Mouse (Mus musculus): Measurements from ENCODE around the gene Mmp21. TPM values are rescaled to one million over a fixed set of nuclear protein-coding genes. Genes with fewer than 3 reads are reported as not detected.

Mmp21 gene
- polyA plus RNA-seq, 1 experiment = not detected

GRCm38 (mm10) chr7:133638306-133638705, 41.6 kb downstream of the Mmp21 start:
- H3K27ac ChIP-seq (ENCODE audit: control insufficient read depth, insufficient read depth, low read depth, low read length, poor library complexity) = no peak overlapping the region
- WGBS = 4% methylated on average over 13 of the region's 13 CpGs
- H3K4me3 ChIP-seq (replicated peaks; ENCODE audit: control insufficient read depth, low read depth, low read length) = peak overlapping the region; percentile 96
- TF ChIP-seq CTCF (IDR thresholded peaks at IDR 0.05; ENCODE audit: control insufficient read depth, insufficient read depth, low read length) = no peak
- TF ChIP-seq POLR2A (IDR thresholded peaks at IDR 0.05; ENCODE audit: borderline replicate concordance, control insufficient read depth, low read depth, low read length) = no peak
- peaks cover 1% of the 10 kb centered on the region; the same call in 1 of the 2 replicates for H3K4me1 ChIP-seq (ENCODE audit: control insufficient read depth, insufficient read depth, low read length)

DNA sequence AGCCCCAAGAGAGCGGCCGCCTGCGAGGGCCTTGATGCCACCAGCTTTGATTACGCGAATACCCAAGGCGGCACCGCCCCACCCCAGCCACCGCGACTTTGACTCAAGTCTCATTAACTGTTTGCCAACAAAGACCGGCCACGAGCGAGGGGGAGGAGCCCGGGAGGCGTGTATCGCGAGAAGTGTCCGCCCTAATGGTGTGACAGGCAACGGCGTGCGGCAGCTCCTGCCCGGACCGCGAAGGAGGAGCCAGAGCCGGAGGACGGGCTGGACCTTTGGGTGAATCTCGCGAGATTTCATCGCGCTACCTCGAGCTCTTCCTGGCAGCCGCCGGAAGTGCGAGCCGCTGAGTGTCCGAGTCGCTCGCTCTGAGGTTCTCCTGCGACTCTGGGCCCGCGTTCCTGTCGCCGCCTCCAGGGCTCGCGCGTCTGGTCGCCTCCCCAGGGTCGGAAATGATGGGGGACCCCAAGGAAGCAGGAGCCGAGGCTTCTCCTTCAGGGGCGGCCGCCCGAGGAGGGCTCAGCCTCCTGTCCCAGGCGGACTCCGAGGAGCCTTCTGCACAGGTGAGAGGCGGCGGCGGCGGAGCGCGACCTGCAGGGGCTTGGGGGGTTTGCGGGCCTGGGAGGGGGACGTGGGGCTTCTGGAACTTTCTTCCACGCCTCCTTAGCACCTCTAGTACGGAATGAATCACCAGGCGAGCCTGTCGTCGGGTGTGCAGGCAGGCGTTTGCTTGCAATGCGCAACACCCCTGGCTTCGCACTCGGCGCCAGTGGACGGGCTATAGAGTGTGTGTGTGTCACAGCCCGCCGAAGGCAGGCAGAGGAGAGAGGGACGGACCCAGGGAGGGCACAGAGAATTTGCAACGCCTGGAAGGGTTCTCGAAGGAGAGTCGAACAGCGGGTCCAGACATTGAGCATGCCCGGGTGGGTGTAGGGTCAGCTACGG, 42.2 kb downstream of the Mmp21 start, which contains the start of gene Edrf1:
Gene Edrf1 (plus strand): TSS at position 183 of the 945 bp plus-strand sequence.
- Histone ChIP-seq H3K4me3 (replicated peaks; ENCODE audit: control insufficient read depth, low read depth, low read length) (peak within 1 kb of the TSS; percentile 96), H3K4me1 (ENCODE audit: control insufficient read depth, insufficient read depth, low read length) (peaks cover 1% of the 10 kb centered on the region; the same call in 1 of the 2 replicates), H3K27ac (ENCODE audit: control insufficient read depth, insufficient read depth, low read depth, low read length, poor library complexity) (peak within 1 kb of the TSS; percentile 90)
- WGBS = under 1% methylated on average over 81 of the region's 81 CpGs
- TF ChIP-seq POLR2A (IDR thresholded peaks at IDR 0.05; ENCODE audit: borderline replicate concordance, control insufficient read depth, low read depth, low read length) (peak; percentile 84; the same call in 1 of the 2 replicates), CTCF (IDR thresholded peaks at IDR 0.05; ENCODE audit: control insufficient read depth, insufficient read depth, low read length) (peak; percentile 6; the same call in 1 of the 2 replicates)

DNA sequence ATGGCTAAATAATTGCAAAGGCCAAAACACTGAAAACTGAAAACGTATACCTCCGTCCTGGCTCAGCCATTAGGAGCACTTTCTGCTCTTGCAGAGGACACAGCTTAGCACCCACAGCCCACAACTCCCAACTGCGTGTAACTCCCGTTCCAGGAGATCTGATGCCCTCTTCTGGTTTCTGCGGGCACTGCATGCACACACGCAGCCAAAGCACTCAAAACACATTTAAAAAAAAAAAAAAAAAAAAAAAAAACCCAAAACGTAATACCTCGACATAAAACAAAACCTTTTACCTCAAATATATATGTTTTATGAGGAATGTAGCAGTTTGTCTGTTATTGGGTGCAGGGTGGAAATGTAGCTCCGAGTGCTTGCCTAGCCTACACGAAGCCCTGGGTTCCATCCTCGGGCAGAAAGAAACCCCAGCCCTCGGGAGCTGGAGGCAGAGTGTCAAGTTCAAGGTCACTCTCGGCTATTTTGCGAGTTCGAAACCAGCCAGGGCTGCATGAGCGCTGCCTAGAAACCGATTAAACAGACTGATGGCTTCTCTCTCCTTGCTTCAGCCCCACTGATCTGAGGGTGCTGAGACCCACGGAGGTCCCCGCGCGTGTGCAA, 43.0 kb downstream of the Mmp21 start:
- TF ChIP-seq POLR2A (IDR thresholded peaks at IDR 0.05; ENCODE audit: borderline replicate concordance, control insufficient read depth, low read depth, low read length) (no peak), CTCF (IDR thresholded peaks at IDR 0.05; ENCODE audit: control insufficient read depth, insufficient read depth, low read length) (peak; percentile 75)
- WGBS = 1% methylated on average over 21 of the region's 21 CpGs
- peaks cover 1% of the 10 kb centered on the region; the same call in 1 of the 2 replicates for H3K4me1 ChIP-seq (ENCODE audit: control insufficient read depth, insufficient read depth, low read length)
- H3K4me3 ChIP-seq (replicated peaks; ENCODE audit: control insufficient read depth, low read depth, low read length) = peak overlapping the region; percentile 96
- peak overlapping the region; percentile 88 for H3K27ac ChIP-seq (ENCODE audit: control insufficient read depth, insufficient read depth, low read depth, low read length, poor library complexity)

DNA sequence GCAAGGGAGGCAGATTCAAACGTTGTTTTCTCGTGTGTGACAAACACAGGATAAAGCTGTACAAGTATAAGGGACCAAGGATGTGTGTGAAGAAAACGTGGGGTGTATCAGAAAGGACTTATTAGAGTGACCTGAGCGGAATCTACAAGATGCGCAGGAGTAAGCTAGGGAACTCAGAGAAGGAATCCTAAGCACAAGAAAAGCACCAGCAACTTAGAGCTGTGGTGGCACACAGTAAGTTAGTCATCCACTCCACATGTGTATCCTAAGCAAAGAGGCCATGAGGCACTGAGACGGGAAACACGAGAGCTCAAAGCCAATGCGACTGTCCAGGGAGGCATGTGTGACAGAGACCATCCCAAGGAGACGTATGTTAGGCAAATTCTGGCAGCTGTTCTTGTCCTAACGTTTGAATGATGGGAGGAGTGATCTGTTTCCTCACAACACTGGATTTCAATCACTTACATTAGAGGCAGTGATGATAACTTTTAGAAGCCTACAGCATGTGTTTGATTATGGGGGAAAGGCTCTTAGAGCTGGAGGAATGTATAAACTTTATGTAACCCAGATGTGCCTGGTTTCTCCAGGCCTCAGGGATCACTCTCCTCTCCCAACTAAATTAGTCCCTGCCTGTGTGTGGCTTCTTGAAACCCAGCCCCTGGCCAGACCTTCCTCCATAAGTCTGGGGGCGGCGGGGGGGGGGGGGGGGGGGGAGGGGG, 44.8 kb downstream of the Mmp21 start:
- no peak overlapping the region for H3K4me3 ChIP-seq (replicated peaks; ENCODE audit: control insufficient read depth, low read depth, low read length)
- 78% methylated on average over 10 of the region's 12 CpGs for WGBS
- H3K27ac ChIP-seq (ENCODE audit: control insufficient read depth, insufficient read depth, low read depth, low read length, poor library complexity) = no peak overlapping the region
- TF ChIP-seq POLR2A (IDR thresholded peaks at IDR 0.05; ENCODE audit: borderline replicate concordance, control insufficient read depth, low read depth, low read length) (no peak), CTCF (IDR thresholded peaks at IDR 0.05; ENCODE audit: control insufficient read depth, insufficient read depth, low read length) (no peak)
- peaks cover 1% of the 10 kb centered on the region; the same call in 1 of the 2 replicates for H3K4me1 ChIP-seq (ENCODE audit: control insufficient read depth, insufficient read depth, low read length)

GRCm38 (mm10) chr7:133632476-133632875, 47.4 kb downstream of the Mmp21 start:
- Histone ChIP-seq H3K4me3 (replicated peaks; ENCODE audit: control insufficient read depth, low read depth, low read length) (no peak overlapping the region), H3K27ac (ENCODE audit: control insufficient read depth, insufficient read depth, low read depth, low read length, poor library complexity) (no peak overlapping the region), H3K4me1 (ENCODE audit: control insufficient read depth, insufficient read depth, low read length) (no peaks in the 10 kb centered on the region)
- 13% methylated on average over 2 of the region's 2 CpGs for WGBS
- TF ChIP-seq CTCF (IDR thresholded peaks at IDR 0.05; ENCODE audit: control insufficient read depth, insufficient read depth, low read length) = no peak

DNA sequence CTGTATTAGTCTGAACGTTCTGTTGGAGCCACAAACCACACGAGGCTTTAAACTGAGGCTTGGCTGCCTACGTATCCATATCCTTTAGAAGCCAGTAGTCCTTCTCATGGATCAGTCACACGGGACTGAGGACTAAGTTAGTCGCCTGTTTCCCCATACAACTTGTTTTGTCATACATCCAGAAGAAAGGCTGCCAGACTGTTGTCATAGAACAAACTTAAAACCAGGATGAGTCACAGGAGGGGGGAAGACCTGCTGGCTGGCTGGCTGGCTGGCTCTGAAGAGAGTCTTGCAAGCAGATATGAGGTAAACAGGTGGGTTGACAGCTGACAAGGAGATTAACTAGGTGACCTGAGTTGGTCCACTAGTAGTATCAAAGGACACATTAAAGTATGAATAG, 49.0 kb downstream of the Mmp21 start:
- TF ChIP-seq CTCF (IDR thresholded peaks at IDR 0.05; ENCODE audit: control insufficient read depth, insufficient read depth, low read length) (no peak), POLR2A (IDR thresholded peaks at IDR 0.05; ENCODE audit: borderline replicate concordance, control insufficient read depth, low read depth, low read length) (no peak)
- Histone ChIP-seq H3K27ac (ENCODE audit: control insufficient read depth, insufficient read depth, low read depth, low read length, poor library complexity) (no peak overlapping the region), H3K4me3 (replicated peaks; ENCODE audit: control insufficient read depth, low read depth, low read length) (no peak overlapping the region), H3K4me1 (ENCODE audit: control insufficient read depth, insufficient read depth, low read length) (no peaks in the 10 kb centered on the region)
- WGBS = 66% methylated on average over 5 of the region's 5 CpGs

DNA sequence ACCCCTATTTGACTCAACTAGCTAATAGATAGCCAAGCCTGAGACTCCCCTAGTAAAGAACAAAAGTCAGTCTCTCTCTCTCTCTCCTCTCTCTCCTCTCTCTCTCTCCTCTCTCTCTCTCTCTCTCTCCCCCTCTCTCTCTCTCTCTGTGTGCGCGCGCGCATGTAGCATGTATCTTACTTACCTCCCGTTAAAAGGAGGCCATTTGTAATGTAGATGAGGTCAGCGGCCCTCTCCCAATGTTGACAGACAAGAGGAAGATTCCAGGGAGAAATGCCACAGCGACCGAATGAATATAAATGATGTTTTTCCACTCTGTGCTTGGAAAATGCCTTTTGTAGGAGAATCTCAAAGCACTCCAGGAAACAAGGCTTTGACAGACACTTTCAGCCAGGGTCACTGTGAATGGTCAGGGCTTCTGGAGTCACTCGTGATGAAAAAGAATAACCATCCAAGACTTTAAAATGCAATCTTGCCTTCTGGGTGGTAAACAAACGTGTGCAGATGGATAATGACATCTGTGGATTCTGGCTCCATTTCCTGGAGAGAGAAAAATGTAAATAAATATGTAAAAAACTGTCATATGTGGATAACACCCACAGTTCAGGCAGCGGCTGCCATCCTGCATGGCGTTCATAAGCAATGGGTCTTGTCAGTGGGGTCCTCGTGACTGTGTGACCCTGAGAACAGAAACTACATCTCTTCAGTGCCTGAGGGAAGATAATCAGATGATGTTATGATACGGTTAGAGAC, 52.5 kb downstream of the Mmp21 start:
- H3K4me1 ChIP-seq (ENCODE audit: control insufficient read depth, insufficient read depth, low read length) = no peaks in the 10 kb centered on the region
- WGBS = 67% methylated on average over 14 of the region's 14 CpGs

More for the DNA sequence above, 52.5 kb downstream of the Mmp21 start:
- Histone ChIP-seq H3K4me3 (replicated peaks; ENCODE audit: control insufficient read depth, low read depth, low read length) (no peak overlapping the region), H3K27ac (ENCODE audit: control insufficient read depth, insufficient read depth, low read depth, low read length, poor library complexity) (no peak overlapping the region)
- TF ChIP-seq CTCF (IDR thresholded peaks at IDR 0.05; ENCODE audit: control insufficient read depth, insufficient read depth, low read length) (no peak), POLR2A (IDR thresholded peaks at IDR 0.05; ENCODE audit: borderline replicate concordance, control insufficient read depth, low read depth, low read length) (no peak)

Other genes with a start within 250 kb of the Mmp21 start
- not detected in 2 replicates for gene Tex36, start 77.9 kb downstream of the Mmp21 start, polyA plus RNA-seq (2011; ENCODE audit: insufficient read depth, insufficient read length, low replicate concordance, missing spikeins)
- gene Edrf1, start 42.5 kb downstream of the Mmp21 start, polyA plus RNA-seq (2011; ENCODE audit: insufficient read depth, insufficient read length, low replicate concordance, missing spikeins) = 7.1 and 23.3 TPM in 2 replicates
- 139 and 202 TPM in 2 replicates for gene Bccip, start 29.3 kb upstream of the Mmp21 start, polyA plus RNA-seq (2011; ENCODE audit: insufficient read depth, insufficient read length, low replicate concordance, missing spikeins)
- 95.2 and 112 TPM in 2 replicates for gene Uros, start 30.0 kb upstream of the Mmp21 start, polyA plus RNA-seq (2011; ENCODE audit: insufficient read depth, insufficient read length, low replicate concordance, missing spikeins)
- gene Fank1, start 96.8 kb upstream of the Mmp21 start, polyA plus RNA-seq (2011; ENCODE audit: insufficient read depth, insufficient read length, low replicate concordance, missing spikeins) = not detected in 2 replicates
- 3.2 and 6.8 TPM in 2 replicates for gene Dhx32, start 102.7 kb upstream of the Mmp21 start, polyA plus RNA-seq (2011; ENCODE audit: insufficient read depth, insufficient read length, low replicate concordance, missing spikeins)